Mouse (Mus musculus) ovary, postnatal 14 days (tissue): ENCODE results near the gene Arhgap28.
A peak's percentile ranks its signal among the peaks of the same experiment; 100 is the strongest.

Experiments used
- DNase-seq: peaks from one replicate; pipeline ENCODE4 v3.0.0; 2022; ENCODE audit warnings: low spot score

Gene Arhgap28

DNA sequence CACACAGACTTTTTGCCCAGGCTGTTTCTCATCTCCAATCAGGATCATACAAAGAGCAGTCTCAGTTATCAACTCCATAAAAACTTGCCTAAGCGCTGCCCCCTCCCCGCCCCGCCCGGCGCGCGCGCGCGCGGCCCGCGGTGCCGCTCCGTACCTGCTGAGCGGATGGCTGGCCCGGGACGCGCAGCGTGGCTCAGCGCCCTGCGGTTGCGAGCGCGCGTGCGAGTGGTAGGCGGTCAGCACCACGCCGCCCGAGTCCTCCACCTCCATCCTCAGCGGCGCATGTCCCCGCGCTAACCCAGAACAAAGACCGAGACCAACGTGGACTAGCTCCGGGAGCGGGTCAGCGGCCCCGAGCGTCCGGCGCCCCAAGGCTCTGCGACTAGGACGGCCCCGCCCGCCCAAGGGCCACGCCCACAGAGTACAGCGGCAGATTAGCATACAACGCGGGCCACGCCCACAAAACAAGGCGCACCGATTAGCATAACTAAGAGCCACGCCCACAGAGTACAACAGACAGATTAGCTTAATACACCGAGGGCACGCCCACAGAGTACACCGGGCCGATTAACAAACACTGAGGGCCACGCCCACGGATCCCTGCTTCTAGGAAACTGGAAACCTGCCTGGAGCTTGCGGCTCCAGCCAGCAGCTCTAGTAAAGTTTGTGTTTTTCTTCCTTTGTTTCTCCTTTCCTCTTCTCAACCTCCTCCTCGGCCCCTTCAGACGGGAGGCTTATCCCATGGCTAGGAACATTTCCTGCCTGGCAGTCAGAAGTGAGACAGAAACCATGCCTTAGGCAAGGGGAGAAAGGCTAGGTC is at the start of gene Arhgap28:
Gene Arhgap28, minus strand, starts transcription at position 380 of the 820 bp plus-strand sequence.
- DNase-seq = peak; percentile 86

DNA sequence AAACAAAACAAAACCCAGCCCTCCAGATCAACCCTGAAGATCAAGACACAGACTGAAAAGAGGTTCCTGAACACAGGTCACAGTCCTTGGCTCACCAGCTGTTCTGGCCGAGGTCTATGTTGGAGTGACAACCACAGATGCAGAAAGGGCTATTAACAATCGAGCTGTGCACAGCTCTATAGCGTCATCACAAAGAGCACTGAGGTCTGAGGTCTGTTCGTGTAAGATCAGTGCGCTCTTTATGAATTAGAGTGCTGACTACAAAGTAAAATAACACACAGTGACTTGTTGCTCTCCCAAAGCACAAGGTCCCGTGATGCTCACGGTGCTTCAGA is 42.4 kb upstream of the Arhgap28 start:
- no peak for DNase-seq

DNA sequence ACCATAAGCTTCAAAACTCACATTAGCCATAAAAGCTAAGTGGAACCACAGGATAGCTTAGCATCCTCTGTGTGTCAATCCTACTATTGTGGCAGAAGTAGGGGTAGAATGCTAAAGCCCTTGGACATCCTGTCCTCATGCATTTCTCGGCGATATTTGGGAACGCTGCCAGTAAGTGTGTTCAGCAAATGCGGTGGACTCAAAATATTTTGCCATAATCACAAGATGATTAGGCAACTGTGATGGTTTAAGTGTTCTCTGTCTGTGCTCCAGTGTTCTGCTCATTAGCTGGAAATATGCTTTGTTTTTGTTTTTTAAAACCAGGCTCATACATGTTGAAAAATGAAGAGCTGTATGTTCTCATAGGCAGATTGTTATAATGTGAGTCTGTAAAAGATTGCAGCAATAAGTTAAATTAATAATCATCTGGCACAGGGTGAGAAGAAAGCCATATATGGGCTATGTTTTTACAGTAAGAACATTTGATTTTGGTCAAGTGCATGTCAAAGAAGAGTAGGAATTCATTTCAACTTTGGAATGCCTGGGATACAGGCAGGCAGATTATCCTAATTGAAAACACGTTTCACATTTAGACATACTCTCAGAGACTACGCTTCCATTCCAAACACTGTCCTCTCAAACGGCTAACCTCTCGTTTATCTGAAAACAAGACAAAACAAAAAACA is 41.9 kb upstream of the Arhgap28 start:
- DNase-seq = no peak

DNA sequence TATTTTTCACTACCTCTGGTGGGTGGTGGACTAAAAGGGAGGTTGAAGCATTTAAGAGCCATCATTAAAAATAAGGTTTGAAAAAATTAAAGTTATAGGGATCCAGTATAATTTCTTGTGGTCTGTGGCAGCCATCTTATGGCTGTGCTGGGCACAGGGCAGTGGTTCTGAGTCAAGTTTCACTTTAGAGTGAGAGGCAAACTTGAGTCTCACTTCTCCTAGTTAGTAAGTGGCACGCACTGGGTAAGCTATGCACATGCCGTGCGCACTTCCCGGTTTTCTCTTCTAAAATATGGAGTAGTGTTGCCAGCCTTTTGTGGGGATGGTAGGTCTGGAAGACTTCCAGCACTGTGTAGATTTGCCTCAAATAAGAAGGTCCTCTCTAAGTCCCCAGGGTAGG is 38.5 kb upstream of the Arhgap28 start:
- DNase-seq = no peak

DNA sequence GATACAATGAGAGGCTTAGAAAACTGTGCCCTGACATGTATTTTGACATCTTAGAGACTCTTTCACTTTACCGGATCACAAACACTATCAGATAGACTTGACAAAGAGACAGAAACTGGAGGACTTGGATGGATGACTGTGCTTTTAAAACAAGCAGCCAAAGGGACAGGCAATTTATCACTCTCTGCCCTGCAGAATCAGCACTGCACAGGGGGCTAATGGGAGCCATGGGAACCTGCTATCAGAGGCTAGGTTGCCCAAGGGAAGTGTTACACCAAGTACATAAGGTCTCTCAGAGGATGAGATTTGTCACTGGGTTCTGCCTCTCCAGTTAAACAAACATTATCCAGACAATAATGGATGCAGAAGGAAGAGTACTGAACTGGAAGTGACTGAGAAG is 33.1 kb upstream of the Arhgap28 start:
- no peak for DNase-seq

DNA sequence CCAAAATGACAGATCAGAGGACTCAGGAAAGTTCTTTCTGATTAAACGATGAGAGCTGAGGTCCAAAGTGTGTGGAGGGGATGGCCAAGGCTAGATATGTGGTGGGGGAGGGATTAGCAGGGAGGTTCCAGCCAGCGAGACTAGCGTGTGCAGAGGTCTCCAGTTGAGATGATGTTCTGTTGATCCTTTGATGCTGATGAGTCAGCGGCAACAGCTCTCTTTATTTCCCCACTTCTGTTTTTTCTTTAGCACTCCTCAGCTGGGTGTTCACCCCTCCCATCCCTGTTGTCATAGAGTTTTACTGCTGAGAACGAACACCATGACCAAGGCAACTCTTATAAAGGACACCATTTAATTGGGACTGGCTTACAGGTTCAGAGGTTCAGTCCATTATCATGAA is 25.6 kb upstream of the Arhgap28 start:
- no peak for DNase-seq

DNA sequence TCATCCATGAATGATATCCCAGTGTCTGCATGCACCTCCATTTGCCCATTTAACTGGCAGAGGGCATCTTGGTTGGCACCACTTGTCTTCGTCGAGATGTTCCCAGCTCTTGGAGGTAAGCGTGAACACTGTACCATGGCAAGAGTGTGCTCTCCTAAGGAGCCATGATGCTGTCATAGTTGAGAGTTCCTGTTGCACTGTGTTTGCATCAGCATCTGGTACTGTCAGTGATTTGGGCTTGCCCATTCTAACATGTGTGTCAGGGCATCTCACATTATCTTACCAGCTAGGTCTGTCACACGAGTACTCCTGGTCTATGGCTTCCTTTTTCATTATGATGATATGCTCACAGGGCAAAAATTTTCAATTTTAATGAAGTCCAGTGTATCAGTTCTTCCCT is 24.6 kb upstream of the Arhgap28 start:
- DNase-seq = no peak

DNA sequence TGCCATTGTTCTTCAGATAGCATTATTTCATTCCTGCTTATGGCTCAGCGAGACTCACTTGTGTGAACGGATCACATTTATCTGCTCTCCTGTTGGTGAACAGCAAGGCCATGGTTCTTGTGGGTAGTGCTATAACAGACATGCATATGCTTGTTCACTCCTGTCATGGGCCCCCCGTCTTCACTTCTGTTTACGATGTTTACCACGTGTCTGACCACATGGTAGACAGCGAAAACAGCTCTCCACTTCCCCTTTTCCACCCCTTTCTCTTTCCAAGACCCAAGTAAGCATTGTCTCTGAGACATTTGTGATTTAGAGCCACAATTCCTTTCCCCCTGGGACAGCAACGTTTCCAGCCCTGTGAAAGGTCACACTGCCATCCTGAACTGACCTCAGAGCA is 20.4 kb upstream of the Arhgap28 start:
- no peak for DNase-seq

DNA sequence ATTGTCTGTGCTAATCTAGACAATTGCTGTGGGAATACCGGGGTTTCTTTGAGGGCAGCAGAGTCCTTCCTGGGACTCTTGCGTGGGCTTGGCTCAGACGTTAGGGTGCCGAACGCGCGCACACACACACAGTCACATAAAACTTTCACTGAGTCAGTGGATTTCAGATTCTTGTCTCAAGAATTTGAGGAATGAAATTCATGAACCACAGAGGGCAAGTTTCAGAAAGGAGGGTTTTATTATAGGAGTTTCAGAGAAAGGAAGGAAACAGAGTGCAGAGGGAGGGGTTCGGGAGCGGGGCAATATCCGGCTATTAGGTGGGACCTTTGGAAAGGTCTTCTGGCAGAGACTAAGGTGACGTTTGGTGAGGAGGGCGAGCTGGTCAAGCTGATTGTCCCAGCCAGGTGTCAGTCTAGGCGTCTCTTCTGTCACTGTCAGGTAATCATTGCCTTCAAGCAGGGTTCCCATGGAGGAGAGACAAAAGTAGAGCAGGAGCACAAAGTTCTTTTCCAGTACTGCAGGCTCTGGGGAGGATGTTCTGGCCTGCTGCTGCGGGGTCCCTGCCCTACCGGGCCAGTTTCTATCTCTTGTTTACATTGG is 15.6 kb upstream of the Arhgap28 start:
- DNase-seq = no peak

DNA sequence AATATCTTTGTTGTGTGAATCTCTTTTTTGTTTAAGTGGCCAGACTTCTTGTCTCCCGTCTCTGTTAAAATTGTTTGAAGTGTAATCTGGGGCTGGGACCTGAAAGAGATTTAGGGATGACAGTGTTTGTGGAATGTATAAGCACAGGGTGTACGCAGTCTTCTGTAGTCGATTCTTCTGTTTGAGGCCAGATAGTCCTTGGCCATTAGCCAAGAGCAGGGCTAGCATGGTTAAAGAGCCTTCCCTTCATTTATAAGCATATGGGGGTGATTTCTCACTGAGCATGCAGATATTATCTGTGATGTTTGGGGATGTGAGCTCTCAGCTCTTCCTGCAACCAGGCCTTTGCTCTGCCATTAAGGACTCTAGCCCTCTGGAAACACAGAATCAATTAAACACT is 13.2 kb upstream of the Arhgap28 start:
- no peak for DNase-seq

DNA sequence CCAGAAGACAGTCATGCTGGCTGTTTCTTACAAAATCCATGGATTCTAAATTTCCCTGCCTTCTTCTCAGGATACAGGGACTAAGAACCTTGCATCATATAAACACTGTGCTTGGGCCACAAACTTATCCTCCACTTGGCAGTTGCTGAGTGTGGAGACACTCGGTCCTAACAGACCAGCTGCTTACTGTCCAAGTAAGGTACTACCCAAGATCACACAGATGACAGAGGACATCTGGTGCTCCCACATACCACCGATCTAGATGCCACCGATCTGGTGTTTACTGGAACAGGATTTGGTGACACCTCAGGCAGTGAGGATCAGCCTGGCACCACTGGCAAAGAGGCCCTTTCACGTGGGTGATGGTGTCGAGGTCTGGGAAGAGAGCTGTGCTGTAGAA is 7.7 kb upstream of the Arhgap28 start:
- no peak for DNase-seq

DNA sequence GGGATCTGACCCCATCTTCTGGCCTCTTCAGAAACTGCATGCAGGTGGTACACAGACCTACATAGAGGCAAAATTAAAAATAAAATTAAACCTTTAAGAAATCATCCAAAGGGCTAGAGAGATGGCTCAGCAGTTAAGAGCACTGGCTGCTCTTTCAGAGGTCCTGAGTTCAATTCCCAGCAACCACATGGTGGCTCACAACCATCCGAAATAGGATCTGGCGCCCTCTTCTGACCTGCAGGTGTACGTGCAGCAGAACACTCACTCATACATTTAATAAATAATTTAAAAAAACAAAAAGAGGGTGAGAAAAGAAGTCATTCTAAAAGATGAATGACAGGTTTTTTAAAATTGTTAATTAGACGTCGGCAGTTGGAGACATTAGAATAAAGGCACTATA is 6.1 kb upstream of the Arhgap28 start:
- DNase-seq = no peak

DNA sequence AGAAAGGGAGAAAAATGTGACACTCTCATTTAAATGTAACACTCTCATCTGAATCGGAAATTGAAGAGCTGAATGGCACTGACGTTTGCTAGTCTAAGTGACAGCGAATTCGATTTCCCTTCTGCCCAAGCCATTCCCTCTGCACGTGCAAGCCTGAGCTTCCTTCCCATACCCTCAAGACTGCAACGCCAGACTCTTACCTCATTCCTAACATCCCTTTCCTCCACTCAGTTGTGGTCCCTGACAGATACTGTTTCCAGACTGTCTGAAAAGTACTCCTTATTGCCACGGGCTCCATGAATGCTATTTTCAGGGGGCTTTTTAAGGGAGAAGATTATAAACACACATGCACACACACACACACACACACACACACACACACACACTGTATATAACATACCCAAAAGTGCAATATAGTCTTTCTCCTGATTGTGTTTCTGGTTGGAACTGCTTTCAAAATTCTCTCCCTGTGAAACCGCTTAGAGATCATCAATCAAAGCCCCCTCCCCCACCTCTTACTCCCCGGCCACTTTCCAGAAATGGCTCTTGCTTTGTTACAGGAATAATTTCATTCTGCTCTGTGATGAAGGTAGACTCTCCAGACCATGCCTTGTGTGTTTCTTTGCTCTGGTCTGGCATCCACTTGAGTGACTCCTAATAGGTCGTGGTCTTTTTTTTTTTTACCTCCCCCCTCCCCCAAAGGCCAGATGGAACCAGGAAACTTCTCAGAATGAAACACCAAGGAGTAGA is 836 bp upstream of the Arhgap28 start:
- no peak for DNase-seq

DNA sequence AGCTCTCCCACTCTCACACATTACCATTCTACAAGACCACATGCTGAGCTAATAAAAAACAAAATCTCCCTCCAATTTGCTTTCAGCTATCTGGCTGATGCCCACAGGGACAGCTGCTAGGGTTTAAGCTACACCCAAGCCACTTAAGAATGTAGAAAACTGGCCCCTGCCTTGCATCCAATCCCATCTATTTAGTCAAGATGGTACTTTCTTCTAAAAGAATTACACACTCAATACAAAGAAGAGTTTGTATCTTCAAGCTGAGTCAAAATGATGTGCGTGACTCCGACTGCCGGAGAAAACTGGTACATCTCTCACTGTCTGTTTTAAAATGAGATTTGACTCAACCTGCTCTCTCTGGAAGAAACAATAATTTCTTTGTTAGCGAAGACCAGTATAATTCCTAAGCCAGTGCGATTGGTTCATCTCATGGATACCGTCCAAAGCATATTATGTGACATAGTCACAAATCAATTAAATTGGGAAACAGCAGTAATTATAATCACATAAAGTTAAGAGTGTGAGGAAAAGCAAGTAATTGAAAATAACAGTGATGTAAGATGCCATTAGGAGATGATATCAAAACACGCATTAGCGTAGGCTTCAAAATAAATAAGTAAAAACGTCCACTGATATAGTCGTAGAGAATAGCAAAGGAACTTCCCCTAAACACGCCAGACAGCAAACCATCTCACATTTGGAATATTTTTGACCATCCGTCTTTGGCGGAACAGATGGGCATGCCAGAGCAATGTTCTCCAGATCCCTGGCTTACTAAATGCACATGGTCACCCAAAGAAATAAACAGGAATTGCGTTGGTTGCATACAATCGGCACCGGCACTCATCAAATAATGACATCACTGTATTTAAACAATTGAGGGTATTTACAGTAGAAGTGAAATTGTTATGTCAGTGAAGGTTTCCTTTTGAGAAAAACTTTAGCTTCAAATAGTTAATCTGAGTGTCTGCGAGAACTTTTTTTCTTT is 1.0 kb downstream of the Arhgap28 start:
- no peak for DNase-seq

DNA sequence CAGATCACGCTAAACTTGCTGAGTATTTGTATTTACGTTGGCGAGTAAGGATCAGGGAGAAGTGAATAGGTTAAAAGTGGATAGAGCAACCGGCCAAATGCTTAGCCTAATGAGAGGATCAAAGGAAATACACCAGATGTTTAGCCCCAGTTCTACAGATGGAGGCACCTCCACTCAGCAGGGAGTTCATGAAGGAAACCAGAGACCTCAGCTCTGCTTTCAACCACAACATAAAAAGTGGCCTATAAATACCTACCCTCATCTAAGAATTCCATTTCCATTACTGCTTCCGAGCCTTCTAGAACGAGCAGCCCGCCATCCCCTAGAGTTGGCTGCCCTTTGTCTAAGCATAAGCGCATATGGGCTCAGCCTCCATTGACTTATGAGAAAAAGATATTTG is 4.1 kb downstream of the Arhgap28 start:
- no peak for DNase-seq

DNA sequence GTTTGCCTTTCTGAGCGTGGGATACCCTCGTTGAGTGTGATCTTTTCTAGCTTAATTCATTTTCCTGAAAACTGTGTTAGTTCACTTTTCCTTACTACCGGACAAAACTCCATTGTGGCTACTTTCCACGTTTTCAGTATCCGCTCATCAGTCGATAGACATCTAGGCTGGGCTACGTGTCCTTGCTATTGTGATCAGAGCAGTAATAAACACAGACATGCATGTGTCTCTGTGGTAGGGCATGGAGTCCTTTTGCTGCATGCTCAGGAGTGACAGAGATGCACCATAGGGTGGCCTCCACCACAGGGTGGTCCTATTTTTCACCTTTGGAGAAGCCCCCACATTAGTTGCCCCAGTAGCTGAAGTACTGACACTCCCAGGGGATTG is 7.2 kb downstream of the Arhgap28 start:
- DNase-seq = no peak

DNA sequence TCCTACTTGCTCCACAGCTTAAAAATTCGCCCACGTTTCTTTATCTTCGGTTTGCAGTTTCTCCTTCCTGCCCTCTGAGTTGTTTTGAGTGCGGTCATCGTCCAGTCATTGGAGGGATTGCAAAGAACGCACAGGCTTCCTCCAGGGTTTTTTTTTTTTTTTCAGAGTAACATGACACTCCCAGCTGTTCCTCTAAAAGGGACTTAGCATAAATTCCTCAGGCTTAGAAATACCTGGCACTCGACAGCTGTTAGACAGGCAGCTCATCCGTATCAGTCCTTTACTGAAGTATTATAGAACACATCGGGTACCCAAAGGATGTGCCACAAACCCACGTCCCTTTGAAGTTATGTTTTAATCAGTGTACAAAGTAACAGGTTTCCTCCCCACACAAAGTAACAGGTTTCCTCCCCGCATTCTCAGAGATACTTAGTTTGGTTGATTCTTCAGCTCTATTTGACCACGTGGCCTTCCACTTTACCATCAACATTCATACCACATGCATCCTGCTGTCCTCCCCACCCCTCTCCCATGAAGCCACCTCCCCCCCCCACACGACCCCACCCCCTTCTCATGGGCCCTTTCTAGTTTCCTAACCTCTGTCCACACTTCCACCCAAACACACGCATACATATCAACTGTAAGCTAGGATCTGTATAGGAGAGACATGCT is 7.7 kb downstream of the Arhgap28 start:
- DNase-seq = no peak

DNA sequence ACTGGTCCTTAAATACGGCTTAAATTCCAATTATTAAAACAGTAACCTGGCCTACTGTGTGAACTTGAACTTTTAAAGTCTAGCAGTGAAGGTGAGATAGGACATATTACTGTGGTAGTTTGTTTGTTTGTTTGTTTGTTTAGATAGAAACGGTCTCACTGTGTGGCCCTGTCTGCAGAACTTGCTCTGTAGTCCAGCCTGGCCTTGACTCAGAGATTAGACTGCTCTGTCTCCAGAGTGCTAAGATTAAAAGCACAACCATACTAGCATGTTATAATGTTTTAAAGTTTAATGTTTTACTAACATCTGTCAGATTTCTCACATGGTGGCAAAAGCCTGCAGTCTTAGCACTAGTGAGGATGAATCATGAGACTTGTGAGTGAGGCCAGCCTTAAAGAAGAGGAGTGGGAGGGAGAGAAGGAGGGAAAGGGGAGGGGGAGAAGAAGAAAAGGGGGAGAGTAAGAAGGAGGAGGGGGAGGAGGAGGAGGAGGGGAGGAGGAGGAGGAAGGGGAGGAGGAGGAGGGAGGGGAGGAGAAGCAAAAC is 8.6 kb downstream of the Arhgap28 start:
- no peak for DNase-seq

DNA sequence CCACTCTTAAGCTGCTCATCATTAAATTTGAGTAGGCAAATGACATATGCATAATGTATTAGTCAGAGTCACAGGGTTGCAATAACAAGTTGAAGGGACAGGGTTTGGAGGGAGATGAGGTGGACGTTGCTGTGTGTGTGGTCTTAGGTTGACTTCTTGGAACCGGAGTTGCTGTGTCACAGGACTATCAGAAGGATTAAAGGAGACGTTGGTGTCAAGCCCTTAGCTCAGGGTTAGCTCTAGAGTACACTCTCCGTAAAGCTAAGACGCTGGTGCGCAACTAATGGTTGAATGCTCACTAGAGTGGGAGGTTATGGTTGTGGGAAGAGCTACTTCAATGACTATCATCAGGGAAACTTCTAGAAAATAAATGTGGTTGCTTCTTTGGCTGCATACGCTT is 9.1 kb downstream of the Arhgap28 start:
- no peak for DNase-seq

DNA sequence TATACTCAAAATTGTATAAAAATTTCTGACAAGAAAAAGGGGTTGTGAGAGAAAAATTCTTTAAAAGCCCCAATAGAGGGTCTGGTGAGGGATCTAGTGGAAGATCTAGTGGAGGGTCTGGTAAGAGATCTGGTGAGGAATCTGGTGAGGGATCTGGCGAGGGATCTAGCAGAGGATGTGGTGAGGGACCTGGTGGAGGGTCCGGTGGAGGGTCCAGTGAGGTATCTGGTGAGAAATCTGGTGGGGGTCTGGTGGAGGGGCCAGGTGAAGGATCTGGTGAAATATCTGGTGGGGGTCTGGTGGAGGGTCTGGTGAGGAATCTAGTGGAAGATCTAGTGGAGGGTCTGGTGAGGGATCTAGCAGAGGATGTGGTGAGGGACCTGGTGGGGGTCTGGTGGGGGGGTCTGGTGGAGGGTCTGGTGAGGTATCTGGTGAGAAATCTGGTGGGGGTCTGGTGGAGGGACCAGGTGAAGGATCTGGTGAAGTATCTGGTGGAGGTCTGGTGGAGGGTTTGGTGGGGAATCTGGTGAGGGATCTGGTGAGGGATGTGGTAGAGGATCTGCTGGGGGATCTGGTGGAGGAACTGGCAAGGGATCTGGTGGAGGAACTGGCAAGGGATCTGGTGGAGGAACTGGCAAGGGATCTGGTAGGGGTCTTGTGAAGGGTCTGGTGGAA is 10.4 kb downstream of the Arhgap28 start:
- no peak for DNase-seq
